Mouse (Mus musculus) megakaryocyte, embryonic 14.5 days (primary cell): Measurements from ENCODE around the gene Ubxn6. TPM values are rescaled to one million over a fixed set of nuclear protein-coding genes. Genes with fewer than 3 reads are reported as not detected.
A peak's percentile ranks its signal among the peaks of the same experiment; 100 is the strongest.

ENCODE experiments used
- H3K27me3 ChIP-seq: replicated peaks from 2 replicates; pipeline ENCODE3; 2012; ENCODE audit warnings: inconsistent platforms
- H3K36me3 ChIP-seq: replicated peaks from 2 replicates; pipeline ENCODE3; 2012; ENCODE audit warnings: low read length, inconsistent platforms, mixed read lengths
- H3K4me1 ChIP-seq: 2 replicates; pipeline ENCODE4 v1.6.1; 2012; ENCODE audit warnings: inconsistent platforms
- H3K4me3 ChIP-seq: replicated peaks from 2 replicates; pipeline ENCODE3; 2012; ENCODE audit warnings: moderate library complexity, mild to moderate bottlenecking, inconsistent platforms
- H3K9me3 ChIP-seq: 2 replicates; pipeline ENCODE4 v1.6.1; 2012; ENCODE audit warnings: inconsistent platforms
- FLI1 ChIP-seq: IDR thresholded peaks from 2 replicates; pipeline ENCODE4 v1.6.1; 2012; ENCODE audit warnings: low read length, inconsistent platforms, mixed read lengths
- GATA1 ChIP-seq: IDR thresholded peaks from 3 replicates; pipeline ENCODE4 v1.6.1; 2012; ENCODE audit warnings: mixed read lengths, low read length, inconsistent platforms, borderline replicate concordance
- polyA plus RNA-seq: library from polyadenylated mRNA; stranded (reverse); fragments of >175 nt; gene quantifications from 2 replicates; pipeline ENCODE4 v1.2.3, GENCODE M21; 2012; ENCODE audit warnings: low replicate concordance; ENCODE audit not compliant: insufficient read depth

Gene Ubxn6
- polyA plus RNA-seq, 1 experiment: 75.0 TPM

- H3K9me3 ChIP-seq: no peaks in the 10 kb centered on the region
- peak within 1 kb of the TSS; percentile 99 for H3K4me3 ChIP-seq
- peaks cover 34% of the 10 kb centered on the region for H3K36me3 ChIP-seq
- TF ChIP-seq FLI1 (peak; percentile 75; the same call in 1 of the 2 replicates), GATA1 (no peak)
- H3K4me1 ChIP-seq: peaks cover 66% of the 10 kb centered on the region
- no peaks in the 10 kb centered on the region for H3K27me3 ChIP-seq
Measured at GRCm38 (mm10) chr17:56036176-56036900, 38.5 kb downstream of the Ubxn6 start, which contains the start of gene Sh3gl1. Gene Sh3gl1, minus strand, starts transcription at chr17:56036635.

- Histone ChIP-seq H3K4me1 (peaks cover 70% of the 10 kb centered on the region), H3K4me3 (peak overlapping the region; percentile 99)
Measured at GRCm38 (mm10) chr17:56035216-56035615, 39.6 kb downstream of the Ubxn6 start.

GRCm38 (mm10) chr17:56034726-56035100 is 40.1 kb downstream of the Ubxn6 start:
- Histone ChIP-seq H3K4me3 (peak overlapping the region; percentile 99), H3K27me3 (no peaks in the 10 kb centered on the region), H3K9me3 (no peaks in the 10 kb centered on the region), H3K36me3 (peaks cover 47% of the 10 kb centered on the region), H3K4me1 (peaks cover 75% of the 10 kb centered on the region)
- TF ChIP-seq GATA1 (no peak), FLI1 (no peak)

More at GRCm38 (mm10) chr17:56035216-56035615, 39.6 kb downstream of the Ubxn6 start:
- no peaks in the 10 kb centered on the region for H3K27me3 ChIP-seq
- H3K9me3 ChIP-seq: no peaks in the 10 kb centered on the region
- TF ChIP-seq GATA1 (no peak), FLI1 (no peak)
- H3K36me3 ChIP-seq: peaks cover 44% of the 10 kb centered on the region

- Histone ChIP-seq H3K27me3 (no peaks in the 10 kb centered on the region), H3K4me3 (peak overlapping the region; percentile 99), H3K36me3 (peaks cover 53% of the 10 kb centered on the region), H3K9me3 (no peaks in the 10 kb centered on the region), H3K4me1 (peaks cover 80% of the 10 kb centered on the region)
- TF ChIP-seq FLI1 (no peak), GATA1 (no peak)
Measured at GRCm38 (mm10) chr17:56034040-56034725, 40.6 kb downstream of the Ubxn6 start.

- peaks cover 85% of the 10 kb centered on the region for H3K4me1 ChIP-seq
- H3K9me3 ChIP-seq: no peaks in the 10 kb centered on the region
- peaks cover 66% of the 10 kb centered on the region for H3K36me3 ChIP-seq
Measured at GRCm38 (mm10) chr17:56032831-56033230, 42.0 kb downstream of the Ubxn6 start.

GRCm38 (mm10) chr17:56032127-56032733 is 42.6 kb downstream of the Ubxn6 start:
- no peak for TF ChIP-seq FLI1
- TF ChIP-seq GATA1: no peak
- Histone ChIP-seq H3K36me3 (peaks cover 72% of the 10 kb centered on the region), H3K4me3 (peak overlapping the region; percentile 86), H3K4me1 (peaks cover 87% of the 10 kb centered on the region), H3K9me3 (no peaks in the 10 kb centered on the region), H3K27me3 (no peaks in the 10 kb centered on the region)

More at GRCm38 (mm10) chr17:56032831-56033230, 42.0 kb downstream of the Ubxn6 start:
- Histone ChIP-seq H3K27me3 (no peaks in the 10 kb centered on the region), H3K4me3 (peak overlapping the region; percentile 86)
- TF ChIP-seq GATA1 (no peak), FLI1 (no peak)

GRCm38 (mm10) chr17:56031431-56031830 is 43.4 kb downstream of the Ubxn6 start:
- Histone ChIP-seq H3K4me3 (peak overlapping the region; percentile 90), H3K27me3 (no peaks in the 10 kb centered on the region), H3K9me3 (no peaks in the 10 kb centered on the region), H3K36me3 (peaks cover 80% of the 10 kb centered on the region), H3K4me1 (peaks cover 89% of the 10 kb centered on the region)
- TF ChIP-seq FLI1: no peak
- no peak for TF ChIP-seq GATA1

GRCm38 (mm10) chr17:56030919-56031318 is 43.9 kb downstream of the Ubxn6 start:
- Histone ChIP-seq H3K4me1 (peaks cover 94% of the 10 kb centered on the region), H3K36me3 (peaks cover 85% of the 10 kb centered on the region), H3K4me3 (peak overlapping the region; percentile 90), H3K9me3 (no peaks in the 10 kb centered on the region), H3K27me3 (no peaks in the 10 kb centered on the region)
- TF ChIP-seq GATA1 (no peak; the same call in 2 of the 3 replicates), FLI1 (no peak)

- H3K4me3 ChIP-seq: peak overlapping the region; percentile 90
- H3K9me3 ChIP-seq: no peaks in the 10 kb centered on the region
- peaks cover 90% of the 10 kb centered on the region for H3K36me3 ChIP-seq
- no peaks in the 10 kb centered on the region for H3K27me3 ChIP-seq
- no peak for TF ChIP-seq GATA1
- no peak for TF ChIP-seq FLI1
- H3K4me1 ChIP-seq: peaks cover 100% of the 10 kb centered on the region
Measured at GRCm38 (mm10) chr17:56030238-56030870, 44.5 kb downstream of the Ubxn6 start.
